Mouse (Mus musculus): ENCODE measurements around the gene Tmod1. TPM values are rescaled to one million over a fixed set of nuclear protein-coding genes. Genes with fewer than 3 reads are reported as not detected.

Tmod1 gene
- 1 to 10 TPM in 2 of 3 experiments, not detected in 1; 4.1 to 5.1 TPM for polyA plus RNA-seq (2017; shearing (Covaris generic))

DNA sequence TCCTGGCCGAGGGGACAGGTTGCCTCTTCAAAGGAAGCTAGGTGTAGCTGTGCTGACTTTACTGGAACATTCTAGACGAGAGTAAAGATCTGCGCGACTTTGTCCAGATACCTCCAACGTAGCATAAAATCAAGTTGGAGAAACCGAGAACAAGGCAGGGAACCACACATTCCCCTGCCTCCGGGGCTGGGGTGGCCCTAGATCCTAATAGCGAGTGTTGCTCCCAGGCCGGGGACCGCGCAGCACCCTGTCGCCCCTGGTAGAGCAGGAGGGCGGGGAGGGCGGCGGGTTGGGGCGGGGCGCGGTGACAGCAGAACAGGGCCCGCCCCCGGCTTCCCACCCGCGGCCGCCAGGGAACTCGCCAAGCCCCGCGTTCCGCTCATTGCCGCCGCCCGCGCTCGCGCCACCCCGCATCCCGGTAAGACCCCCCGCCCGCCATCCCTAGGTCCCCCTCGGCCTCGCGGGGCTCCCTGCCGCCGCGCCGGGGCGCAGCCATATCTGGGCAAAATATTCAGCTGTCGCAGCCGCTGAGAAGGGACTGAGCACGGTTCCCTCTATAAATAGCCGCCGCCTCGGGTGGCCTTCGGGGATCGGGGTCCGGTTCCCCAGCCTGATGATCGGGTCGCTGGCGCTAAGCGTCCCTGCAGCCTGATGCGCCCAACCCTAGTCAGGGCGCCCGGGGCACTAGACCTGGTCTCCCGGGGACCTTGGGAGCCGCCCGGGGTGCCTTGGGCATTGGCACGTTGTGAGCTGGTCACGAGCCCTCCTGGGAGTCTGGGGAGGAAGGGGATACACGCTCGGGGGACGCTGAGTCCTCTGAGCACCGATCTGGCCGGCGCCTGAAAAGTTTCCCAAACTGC lies at the start of gene Tmod1:
Tmod1 (plus strand) TSS at position 44 of the 860 bp plus-strand sequence.
- ATAC-seq: peak; percentile 62

DNA sequence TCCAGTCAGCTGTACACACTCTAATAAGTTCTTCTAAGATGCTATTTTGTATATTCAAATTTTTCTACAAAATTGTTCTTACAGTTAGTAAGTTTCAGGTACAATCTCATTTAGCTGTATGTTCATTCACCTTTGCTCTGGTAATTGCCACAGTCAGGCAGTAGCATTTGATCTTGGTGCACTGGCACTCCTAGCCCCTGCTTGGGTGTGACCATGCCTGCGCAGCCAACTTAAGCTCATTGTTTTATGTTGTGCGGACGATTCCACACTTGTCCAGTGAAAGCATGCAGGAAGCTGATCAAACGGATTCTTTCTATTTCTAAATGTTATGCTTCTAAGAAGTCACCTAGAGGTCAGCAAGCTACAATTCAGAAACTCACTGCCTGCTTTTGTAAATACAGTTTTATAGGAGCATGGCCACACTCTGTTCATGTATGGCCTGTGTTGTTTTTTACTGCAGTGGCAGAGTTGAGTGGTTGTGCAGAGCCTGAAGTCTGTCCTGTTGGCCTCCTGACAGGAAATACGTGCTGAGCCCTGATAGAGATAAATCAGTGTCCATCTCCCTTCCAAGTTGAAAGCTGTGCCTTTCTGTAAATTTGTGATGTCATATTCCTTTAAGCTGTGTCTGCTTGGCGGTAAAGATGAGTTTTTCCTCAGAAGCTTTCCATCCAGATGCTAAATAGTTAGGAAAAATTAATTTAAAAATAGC lies 48.2 kb upstream of the Tmod1 start:
- ATAC-seq: no peak

DNA sequence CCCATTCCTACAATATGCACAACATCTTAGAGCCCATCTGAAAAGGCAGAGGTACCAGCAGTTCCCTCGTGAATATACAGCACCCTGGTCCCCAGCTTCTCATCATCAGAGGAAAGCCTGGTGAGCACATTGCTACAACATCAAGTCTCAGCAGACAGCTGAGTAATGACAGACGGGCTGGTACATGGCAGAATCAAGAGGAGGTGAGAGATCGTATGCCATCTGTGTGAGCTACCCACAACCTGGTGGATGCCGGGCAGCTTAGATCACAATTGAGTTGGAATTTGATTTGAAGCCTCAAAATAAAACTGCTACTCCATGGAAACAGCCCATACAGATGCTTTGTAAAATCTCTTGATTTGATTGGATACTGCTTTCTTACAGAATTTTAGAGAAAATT lies 40.2 kb upstream of the Tmod1 start:
- ATAC-seq: no peak

DNA sequence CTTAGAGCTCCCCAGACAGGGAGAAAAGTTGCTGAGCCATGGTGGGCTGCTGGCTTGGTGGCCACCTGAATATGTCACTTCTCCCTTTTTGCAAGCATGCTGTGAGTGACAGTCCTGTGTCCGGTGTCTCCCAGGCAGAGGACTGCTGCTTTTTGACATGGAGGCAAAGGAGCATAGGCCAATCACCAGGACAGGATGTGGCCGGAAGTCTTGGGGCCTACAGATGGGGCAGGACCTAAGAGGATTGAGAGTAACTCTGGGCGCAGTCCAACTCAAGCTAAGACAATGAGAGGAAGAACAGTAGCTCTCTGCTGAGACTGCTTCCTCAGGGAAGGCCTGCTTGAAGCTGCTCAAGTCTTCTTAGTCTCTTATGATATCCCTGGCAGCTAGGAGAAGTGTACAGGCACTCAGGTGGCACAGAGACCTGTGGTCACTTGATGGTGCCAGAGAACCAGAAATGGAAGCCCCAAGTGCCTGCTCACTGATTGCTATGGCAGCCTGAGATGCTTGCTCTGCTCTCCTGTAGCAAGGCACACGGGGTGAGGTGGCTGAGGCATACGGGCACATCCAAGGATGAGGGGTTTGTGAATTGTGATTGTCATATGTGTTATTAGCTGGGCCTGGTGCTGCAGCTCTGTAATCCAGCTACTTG lies 30.5 kb upstream of the Tmod1 start:
- no peak for ATAC-seq

DNA sequence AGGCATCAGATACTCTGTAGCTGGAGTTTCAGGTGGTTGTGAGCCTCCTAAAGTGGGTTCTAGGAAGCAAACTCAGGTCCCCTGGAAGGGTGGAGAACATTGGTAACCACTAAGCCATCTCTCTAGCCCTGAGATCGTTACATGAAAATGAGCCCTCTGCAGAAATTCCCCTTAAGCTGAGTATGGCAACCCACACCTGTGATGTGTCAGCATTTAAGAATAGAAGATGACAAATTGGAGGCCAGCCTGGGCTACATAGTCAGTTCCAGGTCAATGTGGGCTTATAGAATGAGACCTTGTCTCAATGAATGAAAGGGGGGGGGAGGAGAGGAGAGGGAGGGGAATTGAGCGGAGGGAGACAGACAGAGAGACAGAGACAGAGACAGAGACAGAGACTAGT lies 27.0 kb upstream of the Tmod1 start:
- ATAC-seq: no peak

DNA sequence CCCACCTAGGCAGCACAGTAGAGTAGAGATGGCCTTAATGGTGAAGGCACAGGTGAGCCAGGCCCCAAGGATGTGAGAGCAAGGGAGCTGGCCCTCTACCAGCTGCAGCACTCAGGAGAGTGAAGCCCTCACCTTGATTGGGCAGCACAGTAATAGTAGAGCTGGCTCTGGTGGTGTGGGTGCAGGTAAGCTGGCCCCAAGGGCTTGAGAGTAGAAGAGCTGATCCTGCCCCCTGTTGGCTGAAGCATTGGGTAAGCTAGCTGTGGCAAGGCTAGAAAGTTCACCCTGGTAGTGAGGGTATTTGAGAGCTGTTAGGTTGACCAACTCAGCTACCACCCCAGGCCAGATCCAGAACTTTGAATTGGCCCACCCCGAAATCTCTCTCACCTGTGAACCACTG lies 23.1 kb upstream of the Tmod1 start:
- ATAC-seq: no peak

DNA sequence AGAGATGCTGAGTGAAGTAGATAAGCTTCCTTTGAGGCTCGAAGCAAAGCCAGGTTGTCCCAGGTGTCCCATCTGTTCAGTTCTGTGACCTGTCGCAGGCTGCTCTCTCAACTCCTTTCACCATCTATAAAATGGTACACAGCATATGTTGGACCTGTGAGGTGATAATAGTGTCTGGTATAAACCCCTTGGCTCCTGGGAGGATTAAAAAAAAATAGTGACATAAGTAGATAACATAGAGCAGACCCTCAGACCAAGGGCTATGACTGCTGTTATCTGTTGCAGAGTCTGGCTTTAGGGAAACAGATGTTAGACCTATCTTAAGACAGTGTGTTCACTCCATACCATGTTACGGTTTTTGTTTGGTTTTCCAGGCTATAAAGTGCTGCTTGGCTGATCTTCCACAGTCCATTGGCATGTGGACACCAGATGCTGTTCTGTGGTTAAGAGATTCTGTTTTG lies 15.7 kb upstream of the Tmod1 start:
- no peak for ATAC-seq

DNA sequence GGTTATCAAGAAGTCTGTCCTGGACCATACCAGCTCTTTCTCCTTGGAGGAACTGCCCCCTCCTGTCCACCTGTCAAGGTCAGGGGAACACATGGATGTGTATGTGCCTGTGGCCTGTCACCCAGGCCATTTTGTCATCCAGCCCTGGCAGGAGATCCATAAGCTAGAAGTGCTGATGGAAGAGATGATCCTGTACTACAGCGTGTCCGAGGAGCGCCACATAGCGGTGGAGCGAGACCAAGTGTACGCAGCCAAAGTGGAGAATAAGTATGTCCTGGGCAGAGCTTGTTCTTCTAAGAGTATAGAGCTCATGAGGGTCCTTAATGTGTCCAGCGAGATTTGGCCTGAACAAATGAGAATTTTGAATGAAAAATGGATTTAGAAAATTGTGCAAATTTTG lies 12.8 kb upstream of the Tmod1 start:
- ATAC-seq: no peak

DNA sequence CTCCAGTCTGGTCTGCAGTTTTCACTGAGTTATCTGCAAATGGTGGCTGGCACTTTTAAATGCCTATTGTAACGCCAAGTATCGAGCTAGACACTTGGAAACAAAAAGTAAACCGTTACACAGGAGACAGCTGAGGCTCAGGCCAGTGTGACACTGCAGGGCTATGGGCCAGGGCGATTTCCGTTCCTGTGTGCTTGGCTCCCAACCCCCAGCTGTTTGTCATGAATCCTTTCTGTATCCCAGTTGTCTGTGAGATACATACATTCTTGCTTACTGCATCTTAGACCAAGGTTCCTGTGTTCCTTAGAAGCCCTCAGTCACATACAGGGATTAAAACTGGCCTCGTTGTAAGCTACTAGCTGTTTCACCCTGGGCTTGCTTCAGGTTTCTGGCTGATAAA lies 10.5 kb upstream of the Tmod1 start:
- no peak for ATAC-seq

DNA sequence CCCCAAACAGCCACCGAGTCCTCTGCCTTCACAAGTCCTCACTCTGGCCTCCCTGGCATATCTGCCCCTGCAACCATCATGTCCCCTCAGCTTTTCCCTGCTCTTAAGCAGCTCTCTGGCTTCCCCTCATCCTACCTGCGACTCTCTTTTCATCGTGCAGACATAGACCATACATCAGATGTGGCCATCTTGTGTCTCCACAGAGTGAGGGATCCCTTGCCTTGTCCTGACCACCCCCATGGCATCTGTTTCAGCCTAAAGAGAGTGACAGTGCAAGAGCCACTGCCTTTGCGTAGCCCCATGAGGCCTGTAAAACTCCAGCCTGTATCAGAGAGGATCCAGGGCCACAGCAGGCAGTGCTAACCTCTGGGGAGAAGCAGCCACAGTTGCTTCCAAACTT lies 10.0 kb upstream of the Tmod1 start:
- no peak for ATAC-seq

DNA sequence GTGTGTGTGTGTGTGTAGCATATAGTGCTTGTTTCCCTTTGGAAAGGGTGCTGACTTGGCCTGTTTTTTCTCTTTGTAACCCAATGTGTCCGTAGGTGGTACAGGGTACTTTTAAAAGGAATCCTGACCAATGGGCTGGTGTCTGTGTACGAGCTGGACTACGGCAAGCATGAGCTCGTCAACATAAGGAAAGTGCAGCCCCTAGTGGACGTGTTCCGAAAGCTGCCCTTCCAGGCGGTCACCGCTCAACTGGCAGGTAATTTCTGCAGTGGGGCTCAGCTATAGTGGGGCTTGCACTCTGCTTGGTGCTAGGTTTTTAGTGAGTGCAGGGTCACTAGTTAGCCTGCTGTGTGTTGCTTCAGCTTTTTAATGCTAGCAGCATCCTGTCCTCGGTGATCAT lies 9.2 kb upstream of the Tmod1 start:
- no peak for ATAC-seq

DNA sequence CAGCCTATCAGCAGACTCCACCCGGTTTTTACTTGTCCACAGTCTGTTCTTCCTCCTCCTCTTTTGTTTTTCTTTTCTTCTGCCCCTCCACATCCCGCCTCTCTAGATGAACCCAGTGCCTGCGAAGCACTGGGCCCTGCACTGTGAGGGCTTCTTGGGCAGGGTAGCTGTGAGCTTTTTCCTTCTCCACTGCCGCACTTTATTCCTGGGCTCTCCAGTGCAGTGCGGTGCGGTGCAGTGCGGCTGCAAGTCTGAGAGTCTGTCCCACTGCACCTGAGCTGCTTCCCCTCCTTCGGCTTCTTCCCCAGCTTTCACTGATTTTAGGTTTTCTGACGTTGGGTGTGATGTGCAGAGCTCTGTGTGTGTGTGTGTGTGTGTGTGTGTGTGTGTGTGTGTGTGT lies 6.3 kb upstream of the Tmod1 start:
- ATAC-seq: no peak

DNA sequence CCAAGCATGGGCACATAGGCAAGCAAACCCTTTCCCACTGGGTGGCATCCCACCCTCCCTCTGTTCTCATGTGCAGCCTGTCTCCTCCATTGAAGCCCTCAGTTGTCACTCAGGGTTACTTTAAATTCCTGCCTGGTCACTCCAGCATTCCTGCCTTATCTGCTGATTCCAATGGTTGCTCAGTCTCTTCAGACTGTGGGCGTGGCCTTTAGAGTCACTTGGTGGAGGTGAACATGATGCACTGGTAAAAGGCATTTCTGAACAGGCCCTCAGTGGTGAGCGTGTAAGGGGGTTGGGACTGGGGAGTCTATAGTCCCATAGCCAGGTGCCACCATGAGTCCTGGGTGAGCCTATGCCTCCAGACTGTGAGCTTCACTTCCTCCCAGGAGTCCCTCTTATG lies 5.5 kb upstream of the Tmod1 start:
- ATAC-seq: no peak

DNA sequence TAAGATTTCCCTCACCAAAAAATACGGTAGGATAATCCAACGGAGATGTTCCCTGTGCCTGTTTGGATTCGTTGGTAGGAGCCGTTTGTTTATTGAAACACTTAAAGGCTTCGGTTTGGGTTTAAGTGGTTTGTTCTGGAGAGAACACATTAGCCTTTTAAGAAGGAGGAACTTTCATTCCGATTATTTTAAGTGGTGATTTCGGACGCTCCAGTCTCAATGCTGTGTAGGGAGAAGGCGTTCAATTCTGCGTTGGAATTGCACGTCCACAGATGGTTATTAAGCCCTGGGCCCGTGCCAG lies 194 bp upstream of the Tmod1 start:
- ATAC-seq: no peak

DNA sequence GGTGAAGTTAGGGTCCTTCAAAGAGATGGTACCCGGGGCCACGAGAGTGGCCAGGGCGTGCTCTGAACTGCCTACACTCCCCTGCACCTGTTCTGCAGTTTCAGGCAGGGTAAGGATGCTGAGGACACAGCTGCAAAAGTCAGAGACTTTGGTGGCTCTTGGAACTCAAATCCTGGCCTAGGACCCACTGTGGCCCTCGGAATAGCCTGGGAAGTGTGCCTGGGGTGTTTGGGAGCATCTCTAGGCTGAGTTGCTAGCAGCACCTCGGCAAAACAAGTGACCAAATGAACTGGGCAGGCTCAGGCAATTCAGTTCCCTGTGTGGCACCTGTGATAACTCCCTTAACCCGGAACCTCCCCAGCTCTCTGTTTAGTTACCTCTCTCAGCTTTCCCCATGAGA lies 1.2 kb downstream of the Tmod1 start:
- ATAC-seq: no peak

DNA sequence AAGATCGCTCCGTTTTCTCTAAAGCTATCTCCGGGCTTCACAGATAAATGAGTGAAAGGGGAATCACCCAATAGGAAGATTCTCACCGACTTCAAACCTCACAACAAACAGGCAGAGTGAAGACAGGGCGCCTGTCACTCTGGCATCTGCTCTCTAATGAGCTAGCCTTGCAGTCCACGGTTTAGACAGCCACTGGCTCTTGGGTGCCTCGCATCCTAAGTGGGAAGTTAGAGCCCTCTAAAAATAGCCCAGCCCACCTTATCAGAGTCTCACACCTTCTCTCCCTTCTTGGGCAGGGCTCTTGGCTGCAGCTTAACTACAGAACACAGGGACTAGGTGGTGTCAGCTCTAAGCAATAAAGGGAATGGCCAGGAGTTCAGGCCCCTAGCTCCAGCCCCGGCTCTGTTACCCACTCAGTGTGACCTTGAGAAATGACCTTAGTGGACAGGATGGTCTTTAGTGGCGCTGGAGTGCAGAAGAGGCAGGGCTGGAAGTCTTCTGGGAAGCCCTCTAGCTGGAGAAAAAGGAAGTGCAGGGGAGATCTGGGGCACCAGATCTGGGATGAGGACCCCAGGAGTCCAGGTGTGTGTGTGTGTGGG lies 2.0 kb downstream of the Tmod1 start:
- ATAC-seq: peak; percentile 59

DNA sequence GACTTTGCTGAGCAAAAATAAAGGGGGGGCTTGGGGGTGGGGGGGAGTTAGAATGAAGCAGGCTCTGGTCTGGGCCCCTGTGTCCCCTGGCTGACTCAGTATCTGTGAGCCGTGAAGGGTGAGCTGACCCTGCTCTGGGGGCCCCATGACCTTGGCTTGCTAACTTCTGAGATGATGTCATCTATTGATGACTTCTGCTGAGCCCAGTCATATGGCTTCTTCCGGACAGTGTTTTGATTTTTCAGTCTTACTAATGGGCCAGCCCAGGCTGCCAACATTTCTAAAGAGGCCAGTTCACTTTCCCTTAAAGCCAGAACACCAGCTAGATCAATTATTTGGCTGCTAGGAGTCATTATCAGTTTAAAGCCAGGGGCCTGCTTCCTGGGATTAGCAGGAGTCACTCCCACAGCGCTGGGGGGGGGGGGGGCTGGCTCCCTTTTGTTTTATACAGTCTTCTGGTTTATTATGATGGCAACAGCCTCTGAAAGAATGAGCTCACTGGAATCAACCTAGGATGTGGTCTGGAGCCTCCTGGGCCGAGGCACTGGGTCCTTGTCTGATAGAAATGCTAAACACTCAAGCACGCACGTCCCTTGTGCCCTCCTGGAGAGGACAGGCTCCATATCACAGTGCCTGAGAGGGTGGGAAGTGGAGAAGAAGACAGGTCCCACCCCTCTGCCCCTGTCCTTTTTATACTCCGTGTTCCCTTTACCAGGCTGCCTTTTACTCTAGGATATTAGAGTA lies 3.2 kb downstream of the Tmod1 start:
- no peak for ATAC-seq

DNA sequence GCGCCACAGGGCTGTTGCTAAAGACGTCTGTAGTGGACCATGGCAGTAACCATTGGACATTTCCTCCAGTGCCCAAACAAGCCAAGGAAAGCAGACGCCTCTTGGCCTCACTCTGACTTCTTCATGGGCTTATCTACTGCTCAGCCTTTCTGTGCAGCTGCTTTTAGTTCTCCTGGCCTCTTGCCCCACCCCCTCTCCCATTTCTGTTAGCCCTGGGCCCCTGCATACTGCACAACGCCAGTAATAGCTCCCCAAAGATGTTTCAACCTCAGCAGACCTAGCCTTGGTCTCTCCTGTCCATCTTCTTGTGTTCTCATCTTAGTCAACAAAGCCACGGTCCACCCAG lies 3.7 kb downstream of the Tmod1 start:
- no peak for ATAC-seq

DNA sequence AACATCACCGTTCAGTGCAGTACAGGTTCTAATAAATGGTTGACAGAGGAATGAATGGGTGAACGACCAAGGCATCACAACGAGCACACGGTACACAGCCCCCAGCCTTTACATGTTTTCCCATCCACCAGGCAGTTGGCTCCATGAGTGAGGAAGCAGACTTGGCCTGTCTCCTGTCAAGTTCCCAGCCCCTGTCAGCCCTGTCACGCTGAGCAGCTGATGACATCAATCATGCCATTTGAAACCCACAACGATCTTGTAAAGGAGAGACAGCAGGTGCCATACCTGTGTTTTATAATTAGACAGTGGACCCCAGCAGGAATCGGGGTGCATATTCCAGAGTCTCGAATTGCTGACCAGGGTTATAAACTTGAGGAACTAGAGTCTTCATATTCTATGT lies 4.6 kb downstream of the Tmod1 start:
- ATAC-seq: no peak

DNA sequence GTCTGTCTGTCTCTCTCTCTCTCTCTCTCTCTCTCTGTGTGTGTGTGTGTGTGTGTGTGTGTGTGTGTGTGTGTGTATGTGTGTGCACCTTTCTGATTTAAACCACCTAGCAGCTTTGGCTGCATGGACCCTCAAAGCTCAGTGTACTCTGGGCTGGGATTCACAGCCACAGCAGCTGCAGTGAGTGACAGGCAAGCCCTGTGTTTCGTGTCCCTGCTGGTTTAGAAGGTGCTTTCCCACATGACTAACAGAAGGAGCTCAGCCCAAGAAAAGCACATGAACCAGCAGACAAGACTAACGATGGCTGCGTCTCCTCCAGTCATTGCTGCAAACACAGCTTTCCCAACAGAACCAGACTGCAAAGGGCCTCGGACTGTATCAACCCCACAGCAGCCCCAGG lies 9.2 kb downstream of the Tmod1 start:
- no peak for ATAC-seq

DNA sequence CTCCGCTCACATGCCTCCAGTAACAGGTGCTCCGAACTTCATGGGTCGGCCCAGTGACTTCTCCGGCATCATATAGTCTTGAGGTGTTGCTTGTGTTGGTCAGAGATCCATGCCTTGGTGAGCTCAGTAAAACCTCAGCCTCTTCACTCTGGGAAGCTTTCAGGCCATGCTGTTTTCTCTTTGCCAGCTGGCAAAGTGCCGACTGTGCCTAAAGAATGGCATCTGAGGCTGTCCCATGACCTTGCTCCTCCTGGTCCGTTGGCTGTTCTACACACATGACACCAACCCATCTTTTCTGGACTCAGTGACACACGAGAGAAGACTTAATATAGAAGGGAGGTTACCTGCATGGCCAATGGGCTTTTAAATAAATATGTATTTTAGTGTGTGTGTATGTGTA lies 9.7 kb downstream of the Tmod1 start:
- no peak for ATAC-seq

DNA sequence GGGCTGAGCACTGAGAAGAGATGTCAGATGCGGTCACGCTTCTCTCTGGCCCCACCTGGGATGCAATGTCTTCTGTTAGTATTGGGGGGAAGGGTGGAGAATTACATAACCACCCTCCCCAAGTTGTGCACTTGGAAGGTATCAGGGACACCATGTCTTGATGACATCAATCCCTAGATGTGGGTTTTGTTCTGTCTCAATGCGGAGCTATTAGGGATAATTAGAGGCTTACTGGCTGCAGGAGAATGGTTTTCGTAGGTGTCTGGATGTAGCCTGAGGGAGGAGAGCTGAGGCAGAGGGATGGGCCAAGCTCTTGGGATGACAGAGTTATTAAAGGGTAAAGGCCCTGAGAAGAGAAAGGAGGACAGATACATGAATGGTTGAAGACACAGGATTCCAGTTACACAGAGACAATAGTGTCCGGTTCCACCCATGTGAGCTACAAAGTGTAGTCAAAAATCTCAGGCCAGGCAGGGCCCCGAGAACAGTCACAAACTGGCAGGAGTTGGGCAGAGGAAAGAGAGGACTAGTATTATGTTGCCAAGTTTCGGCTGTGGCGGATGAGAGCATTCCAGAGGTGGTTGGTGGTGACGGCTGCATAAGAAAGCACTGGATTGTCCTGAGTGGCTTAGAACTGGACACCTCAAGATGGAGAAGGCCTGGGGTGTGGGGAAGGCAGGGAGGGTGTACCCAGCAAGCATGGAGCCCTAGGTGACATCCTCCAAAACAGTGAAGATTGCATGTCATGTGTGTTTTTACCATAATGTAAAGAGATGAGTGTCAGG lies 14.8 kb downstream of the Tmod1 start:
- ATAC-seq: no peak
